Mouse (Mus musculus): Measurements from ENCODE around the gene Plppr3. TPM values are rescaled to one million over a fixed set of nuclear protein-coding genes. Genes with fewer than 3 reads are reported as not detected.

Plppr3 gene
- total and polyA plus RNA-seq, 3 experiments: 0.85 to 6.2 TPM; not detected in 1

DNA sequence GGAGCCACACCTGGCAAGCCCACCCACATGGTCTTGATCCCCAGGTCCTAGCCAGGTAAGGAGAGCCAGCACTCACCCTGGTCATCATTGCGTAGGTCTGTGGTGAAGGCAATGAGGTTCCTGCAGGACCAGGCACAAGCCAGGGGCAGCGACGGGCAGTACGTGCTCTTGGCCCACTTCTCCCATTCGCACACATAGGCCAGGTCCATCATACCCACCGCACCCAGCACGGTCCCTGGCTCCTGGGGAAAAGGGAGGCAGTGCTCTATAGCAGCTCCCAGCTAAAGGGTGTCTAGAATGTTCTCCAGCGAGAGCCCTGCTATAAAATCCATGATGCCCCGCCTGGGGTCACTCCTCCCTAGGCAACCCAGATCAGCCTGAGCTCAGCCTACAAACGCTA lies 33.0 kb upstream of the Plppr3 start:
- Histone ChIP-seq H3K36me3 (ENCODE audit: control insufficient read depth in 1 of 2, insufficient read depth in 2 of 2, low read length in 2 of 2) (no peaks in the 10 kb centered on the region; a peak in 1 of 4 replicates), H3K79me2 (ENCODE audit: control insufficient read depth, insufficient read depth, low read length, poor library complexity) (no peaks in the 10 kb centered on the region; the same call in 1 of the 2 replicates), H3K27ac (ENCODE audit: control insufficient read depth, low read depth, low read length) (no peak overlapping the region), H3K4me1 (ENCODE audit: control insufficient read depth in 1 of 2, insufficient read depth in 2 of 2, low read length in 2 of 2) (peaks cover 0 to 5% of the 10 kb centered on the region in 2 experiments; a peak in 2 of 4 replicates), H3K4me3 (ENCODE audit: control insufficient read depth in 1 of 2, insufficient read depth in 1 of 2, low read depth in 2 of 2, low read length in 2 of 2) (no peak overlapping the region), H3K27me3 (ENCODE audit: control insufficient read depth in 1 of 2, insufficient read depth in 2 of 2, low read length in 2 of 2) (no peaks in the 10 kb centered on the region), H3K9me3 (replicated peaks; ENCODE audit: insufficient read depth, low read length) (no peaks in the 10 kb centered on the region), H3K9ac (ENCODE audit: control insufficient read depth, low read depth, low read length, poor library complexity, severe bottlenecking) (no peak overlapping the region)
- TF ChIP-seq POLR2AphosphoS2 (IDR thresholded peaks at IDR 0.05; ENCODE audit: low read length) (no peak), TCF12 (IDR thresholded peaks at IDR 0.05; ENCODE audit: low read depth, low read length) (no peak), USF1 (IDR thresholded peaks at IDR 0.05; ENCODE audit: low read depth, low read length) (no peak), USF2 (IDR thresholded peaks at IDR 0.05; ENCODE audit: borderline replicate concordance in 1 of 2, insufficient read depth in 1 of 2, low read depth in 1 of 2, low read length in 2 of 2) (no peak), SMC3 (IDR thresholded peaks at IDR 0.05; ENCODE audit: low read depth, low read length) (no peak), MYC (IDR thresholded peaks at IDR 0.05; ENCODE audit: low read depth, low read length) (no peak), RAD21 (IDR thresholded peaks at IDR 0.05; ENCODE audit: low read depth, low read length) (no peak), ZKSCAN1 (IDR thresholded peaks at IDR 0.05; ENCODE audit: low read depth, low read length) (no peak), MYB (IDR thresholded peaks at IDR 0.05; ENCODE audit: low read depth, low read length) (no peak), MXI1 (IDR thresholded peaks at IDR 0.05; ENCODE audit: low read depth, low read length) (no peak), GABPA (IDR thresholded peaks at IDR 0.05; ENCODE audit: low read depth, low read length) (no peak), MAFK (IDR thresholded peaks at IDR 0.05; ENCODE audit: borderline replicate concordance, low read depth, low read length) (no peak), KAT2A (conservative IDR thresholded peaks at IDR 0.05; ENCODE audit: low read depth, low read length) (no peak), POLR2AphosphoS5 (IDR thresholded peaks at IDR 0.05; ENCODE audit: borderline replicate concordance, low read depth, low read length) (no peak)
- DNase-seq (ENCODE audit: low read depth, low spot score): no peak

- H3K79me2 ChIP-seq (ENCODE audit: control insufficient read depth, insufficient read depth, low read length, poor library complexity): no peaks in the 10 kb centered on the region; the same call in 1 of the 2 replicates
- no peaks in the 10 kb centered on the region for H3K9me3 ChIP-seq (replicated peaks; ENCODE audit: insufficient read depth, low read length)
- no peaks in the 10 kb centered on the region; a peak in 1 of 4 replicates for H3K36me3 ChIP-seq (ENCODE audit: control insufficient read depth in 1 of 2, insufficient read depth in 2 of 2, low read length in 2 of 2)
Measured at GRCm38 (mm10) chr10:79906712-79907111, 32.3 kb upstream of the Plppr3 start.

More at GRCm38 (mm10) chr10:79906712-79907111, 32.3 kb upstream of the Plppr3 start:
- Histone ChIP-seq H3K9ac (ENCODE audit: control insufficient read depth, low read depth, low read length, poor library complexity, severe bottlenecking) (no peak overlapping the region), H3K4me3 (ENCODE audit: control insufficient read depth in 1 of 2, insufficient read depth in 1 of 2, low read depth in 2 of 2, low read length in 2 of 2) (no peak overlapping the region), H3K27ac (ENCODE audit: control insufficient read depth, low read depth, low read length) (no peak overlapping the region), H3K4me1 (ENCODE audit: control insufficient read depth in 1 of 2, insufficient read depth in 2 of 2, low read length in 2 of 2) (peaks cover 0 to 5% of the 10 kb centered on the region in 2 experiments; a peak in 2 of 4 replicates), H3K27me3 (ENCODE audit: control insufficient read depth in 1 of 2, insufficient read depth in 2 of 2, low read length in 2 of 2) (no peaks in the 10 kb centered on the region)
- TF ChIP-seq BHLHE40 (IDR thresholded peaks at IDR 0.05; ENCODE audit: borderline replicate concordance, low read depth, low read length): no peak
- no peak for TF ChIP-seq KAT2A (conservative IDR thresholded peaks at IDR 0.05; ENCODE audit: low read depth, low read length)
- TF ChIP-seq ELF1 (IDR thresholded peaks at IDR 0.05; ENCODE audit: low read depth, low read length): no peak
- TF ChIP-seq HCFC1 (IDR thresholded peaks at IDR 0.05; ENCODE audit: low read depth, low read length): no peak
- no peak for TF ChIP-seq ETS1 (IDR thresholded peaks at IDR 0.05; ENCODE audit: low read depth, low read length)
- TF ChIP-seq SIN3A (IDR thresholded peaks at IDR 0.05; ENCODE audit: low read length): no peak
- TF ChIP-seq SMC3 (IDR thresholded peaks at IDR 0.05; ENCODE audit: low read depth, low read length): no peak
- TF ChIP-seq TBP (IDR thresholded peaks at IDR 0.05; ENCODE audit: low read depth, low read length): no peak
- TF ChIP-seq MYB (IDR thresholded peaks at IDR 0.05; ENCODE audit: low read depth, low read length): no peak
- no peak for TF ChIP-seq GABPA (IDR thresholded peaks at IDR 0.05; ENCODE audit: low read depth, low read length)
- TF ChIP-seq UBTF (IDR thresholded peaks at IDR 0.05; ENCODE audit: borderline replicate concordance, insufficient read depth, low read depth, low read length): no peak
- no peak for TF ChIP-seq TCF12 (IDR thresholded peaks at IDR 0.05; ENCODE audit: low read depth, low read length)
- TF ChIP-seq MEF2A (IDR thresholded peaks at IDR 0.05; ENCODE audit: extremely low read depth, insufficient replicate concordance, low read depth, low read length, poor library complexity, severe bottlenecking): no peak
- TF ChIP-seq TAL1 (IDR thresholded peaks at IDR 0.05; ENCODE audit: low read length): no peak
- no peak for TF ChIP-seq E2F4 (IDR thresholded peaks at IDR 0.05; ENCODE audit: borderline replicate concordance, low read depth, low read length)
- TF ChIP-seq POLR2AphosphoS2 (IDR thresholded peaks at IDR 0.05; ENCODE audit: low read length): no peak
- no peak for TF ChIP-seq MAZ (IDR thresholded peaks at IDR 0.05; ENCODE audit: low read depth, low read length)
- TF ChIP-seq MAFK (IDR thresholded peaks at IDR 0.05; ENCODE audit: borderline replicate concordance, low read depth, low read length): no peak
- no peak for TF ChIP-seq CHD1 (IDR thresholded peaks at IDR 0.05; ENCODE audit: low read depth, low read length)
- DNase-seq (ENCODE audit: low read depth, low spot score): no peak

Measured in MEL (cell line).